Mouse (Mus musculus) heart, embryonic 10.5 days (tissue): ENCODE results near the gene Acap1. TPM values are rescaled to one million over a fixed set of nuclear protein-coding genes. Genes with fewer than 3 reads are reported as not detected.

Source experiments
- DNase-seq: peaks from one replicate; pipeline ENCODE4 v3.0.0-alpha.2; 2017; ENCODE audit warnings: low spot score
- H3K27ac ChIP-seq: fragments of 300-500 bp; sonication (generic); 2 replicates; pipeline ENCODE4 v1.5.1; 2016; ENCODE audit warnings: mild to moderate bottlenecking
- H3K27me3 ChIP-seq: fragments of 300-500 bp; sonication (generic); 2 replicates; pipeline ENCODE4 v1.6.1; 2016; ENCODE audit warnings: mild to moderate bottlenecking; ENCODE audit not compliant: poor library complexity, insufficient read depth, severe bottlenecking
- H3K36me3 ChIP-seq: fragments of 300-500 bp; sonication (generic); 2 replicates; pipeline ENCODE4 v1.6.1; 2016; ENCODE audit warnings: mild to moderate bottlenecking, moderate library complexity
- H3K4me1 ChIP-seq: fragments of 300-500 bp; sonication (generic); 2 replicates; pipeline ENCODE4 v1.6.1; 2016; ENCODE audit warnings: mild to moderate bottlenecking
- H3K4me3 ChIP-seq: fragments of 300-500 bp; sonication (generic); 2 replicates; pipeline ENCODE4 v1.5.1; 2016; ENCODE audit warnings: mild to moderate bottlenecking, moderate library complexity
- H3K9me3 ChIP-seq: fragments of 300-500 bp; sonication (generic); 2 replicates; pipeline ENCODE4 v1.6.1; 2016; ENCODE audit warnings: mild to moderate bottlenecking, moderate library complexity
- whole genome bisulfite sequencing: fragments of 180-500 bp; shearing (Covaris S2); methylation state at CpG from one replicate; pipeline ENCODE4 v1.1.7; 2016; 5-methylcytosine and 5-hydroxymethylcytosine counted together
- polyA plus RNA-seq: library from polyadenylated mRNA; unstranded; fragments of >200 nt; fragmentation: Nextera tagmentation; extraction: Ambion mirVana; gene quantifications from 2 replicates; pipeline ENCODE4 v1.2.1, GENCODE M21; 2016

The Acap1 gene
- polyA plus RNA-seq, 1 experiment from 2014 or later: 10.6 TPM

DNA sequence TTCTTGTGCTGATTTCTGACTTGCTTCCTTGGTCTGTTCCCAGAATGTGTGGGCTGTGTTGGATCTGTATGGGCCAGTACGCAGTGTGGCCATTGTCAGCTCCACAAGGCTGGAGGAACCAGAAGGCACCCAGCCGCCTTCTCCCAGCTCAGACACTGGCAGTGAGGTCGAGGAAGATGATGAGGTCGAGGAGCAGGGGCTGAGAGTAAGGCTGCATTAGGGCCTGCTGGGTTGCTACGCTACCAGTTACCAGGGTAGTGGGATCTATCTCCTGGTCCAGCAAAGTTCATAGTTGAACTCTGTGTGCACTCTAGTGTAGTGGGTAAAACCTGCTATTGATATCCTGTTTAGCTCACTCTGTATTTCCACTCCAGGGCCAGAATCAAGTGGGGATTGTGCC lies 13.8 kb upstream of the Acap1 start:
- Histone ChIP-seq H3K27me3 (no peaks in the 10 kb centered on the region), H3K36me3 (peaks cover 93% of the 10 kb centered on the region), H3K9me3 (no peaks in the 10 kb centered on the region), H3K4me1 (peaks cover 10% of the 10 kb centered on the region), H3K27ac (no peak overlapping the region), H3K4me3 (no peak overlapping the region)
- WGBS: 82% methylated on average over 5 of the region's 5 CpGs
- no peak for DNase-seq

DNA sequence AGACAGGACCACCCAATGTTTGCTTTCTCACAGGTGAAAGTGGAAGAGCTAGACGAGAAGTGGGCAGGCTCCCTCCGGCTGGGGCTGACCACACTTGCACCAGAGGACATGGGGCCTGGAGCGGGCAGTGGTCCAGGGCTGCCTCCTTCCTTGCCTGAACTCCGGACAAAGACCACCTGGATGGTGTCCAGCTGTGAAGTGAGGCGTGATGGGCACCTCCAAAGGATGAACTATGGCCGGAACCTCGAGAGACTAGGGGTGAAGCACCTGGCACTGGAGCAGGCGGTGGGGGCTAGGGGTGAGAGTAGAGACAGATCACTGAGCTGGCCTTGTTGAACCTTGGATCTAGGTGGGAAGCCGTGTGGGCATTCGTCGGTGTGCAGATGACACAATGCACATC lies 13.3 kb upstream of the Acap1 start:
- 90% methylated on average over 11 of the region's 11 CpGs for WGBS
- DNase-seq: no peak
- Histone ChIP-seq H3K27me3 (no peaks in the 10 kb centered on the region), H3K27ac (no peak overlapping the region), H3K9me3 (no peaks in the 10 kb centered on the region), H3K36me3 (peaks cover 98% of the 10 kb centered on the region), H3K4me3 (no peak overlapping the region), H3K4me1 (peaks cover 8% of the 10 kb centered on the region)

GRCm38 (mm10) chr11:69904311-69904710 lies 9.0 kb upstream of the Acap1 start:
- no peak for DNase-seq
- 94% methylated on average over 9 of the region's 9 CpGs for WGBS
- Histone ChIP-seq H3K4me3 (no peak overlapping the region), H3K27me3 (no peaks in the 10 kb centered on the region), H3K27ac (no peak overlapping the region), H3K9me3 (no peaks in the 10 kb centered on the region), H3K4me1 (peaks cover 28% of the 10 kb centered on the region), H3K36me3 (peaks cover 61% of the 10 kb centered on the region)

GRCm38 (mm10) chr11:69902972-69903371 lies 7.6 kb upstream of the Acap1 start:
- no peak for DNase-seq
- WGBS: 91% methylated on average over 13 of the region's 13 CpGs
- Histone ChIP-seq H3K9me3 (no peaks in the 10 kb centered on the region), H3K36me3 (peaks cover 48% of the 10 kb centered on the region), H3K27me3 (no peaks in the 10 kb centered on the region), H3K4me3 (peak overlapping the region; percentile 96), H3K27ac (0 out of 2 replicates have a peak overlapping the region, but pooled peaks have one; percentile 8), H3K4me1 (peaks cover 42% of the 10 kb centered on the region)

DNA sequence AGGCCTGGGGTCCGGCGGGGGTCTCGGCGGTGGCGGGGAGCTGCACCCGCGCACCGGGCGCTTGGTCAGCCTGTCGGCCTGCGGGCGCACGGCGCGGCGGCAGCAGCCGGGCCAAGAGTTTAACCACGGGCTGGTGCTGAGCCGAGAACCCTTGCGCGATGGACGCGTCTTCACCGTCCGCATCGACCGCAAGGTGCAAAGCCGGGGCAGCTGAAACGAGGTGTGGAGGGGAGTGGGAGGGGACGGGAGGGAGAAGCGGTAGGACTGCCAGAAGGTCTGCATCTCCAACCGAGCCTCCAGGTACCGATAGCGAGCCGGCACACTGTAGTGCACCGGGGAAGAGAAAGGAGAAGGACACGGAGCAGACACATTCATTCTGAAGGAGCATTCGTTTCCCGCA lies 6.7 kb upstream of the Acap1 start:
- Histone ChIP-seq H3K27ac (peak overlapping the region; percentile 99), H3K4me3 (peak overlapping the region; percentile 96), H3K9me3 (no peaks in the 10 kb centered on the region), H3K36me3 (peaks cover 38% of the 10 kb centered on the region), H3K4me1 (peaks cover 48% of the 10 kb centered on the region), H3K27me3 (no peaks in the 10 kb centered on the region)
- DNase-seq: no peak
- WGBS: 1% methylated on average over 39 of the region's 39 CpGs

GRCm38 (mm10) chr11:69901406-69901846 lies 6.1 kb upstream of the Acap1 start:
- Histone ChIP-seq H3K9me3 (no peaks in the 10 kb centered on the region), H3K36me3 (peaks cover 33% of the 10 kb centered on the region), H3K4me3 (peak overlapping the region; percentile 96), H3K27me3 (no peaks in the 10 kb centered on the region), H3K4me1 (peaks cover 48% of the 10 kb centered on the region), H3K27ac (peak overlapping the region; percentile 99)
- DNase-seq: peak; percentile 99
- under 1% methylated on average over 42 of the region's 42 CpGs for WGBS

DNA sequence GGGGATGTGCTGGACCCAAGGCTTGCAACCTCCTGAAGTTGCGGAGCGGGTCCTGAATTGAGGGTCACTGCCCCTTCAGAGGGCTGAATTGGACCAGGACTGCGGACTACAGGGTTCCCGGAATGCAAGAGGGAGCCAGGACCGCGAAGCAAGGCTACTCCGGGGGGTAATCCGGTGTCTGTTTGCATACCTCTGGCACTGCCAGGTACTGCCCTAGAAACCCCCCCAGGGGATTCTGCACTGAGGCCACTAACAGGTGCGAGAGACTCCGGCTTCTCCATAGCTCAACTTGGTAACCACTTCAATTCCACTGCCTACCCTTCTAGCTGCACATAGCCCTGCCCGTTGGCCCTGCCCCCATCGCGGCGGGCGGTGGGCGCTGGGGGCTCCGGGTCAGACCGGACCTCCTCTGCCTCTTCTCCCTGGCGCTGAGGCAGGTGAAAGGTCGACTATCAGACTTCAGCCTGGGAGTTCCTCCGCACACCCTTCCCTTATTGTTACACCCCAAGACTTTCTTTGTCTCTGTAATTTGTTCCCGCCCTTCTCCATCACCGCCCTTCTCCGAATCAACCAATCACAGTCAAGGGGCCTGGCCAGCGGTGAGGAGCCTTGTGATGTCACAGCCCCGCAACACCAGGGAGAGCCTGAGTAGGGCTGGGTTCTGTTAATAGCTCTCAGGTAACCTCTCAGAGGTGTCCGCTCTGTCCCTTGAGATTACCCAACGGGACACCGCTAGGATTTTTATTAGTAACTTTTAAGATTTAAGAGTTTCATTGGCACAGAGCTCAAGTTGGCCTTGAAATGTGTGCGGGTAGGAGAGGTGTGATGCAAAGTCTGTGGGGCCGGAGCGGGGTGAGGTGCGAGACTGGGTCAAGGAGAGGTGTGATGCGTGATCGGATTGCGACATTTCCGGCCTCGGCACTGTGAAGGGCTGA lies 5.4 kb upstream of the Acap1 start, which contains the start of the genes 2810408A11Rik and Neurl4:
Gene 2810408A11Rik, minus strand, starts transcription at position 517 of the 935 bp plus-strand sequence.
Gene Neurl4, plus strand, starts transcription at position 602 of the 935 bp plus-strand sequence.
- Histone ChIP-seq H3K36me3 (peaks cover 26% of the 10 kb centered on the region), H3K4me1 (peaks cover 48% of the 10 kb centered on the region), H3K27me3 (no peaks in the 10 kb centered on the region), H3K4me3 (peak within 1 kb of the TSS; percentile 96), H3K27ac (peak within 1 kb of the TSS; percentile 99), H3K9me3 (no peaks in the 10 kb centered on the region)
- WGBS: under 1% methylated on average over 38 of the region's 38 CpGs
- peak; percentile 97 for DNase-seq

DNA sequence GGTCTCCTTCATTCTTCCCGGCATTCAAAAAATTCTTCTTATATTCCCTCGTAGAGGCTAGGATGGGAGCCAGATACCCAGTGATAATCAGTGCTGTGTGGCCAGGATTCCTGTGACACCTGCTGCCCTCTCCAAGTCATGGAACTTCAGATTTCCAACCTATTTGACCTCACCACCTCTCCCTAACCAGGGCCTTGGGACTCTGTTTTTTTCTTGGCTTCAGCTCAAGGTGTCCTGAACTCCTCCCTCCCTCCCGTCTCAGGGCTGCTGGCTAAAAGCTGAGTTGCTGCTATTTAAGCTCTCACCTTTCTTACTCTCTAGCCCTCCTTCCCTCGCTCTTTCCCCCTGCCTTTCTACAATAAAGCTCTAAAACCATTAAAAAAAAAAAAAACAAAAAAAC lies 4.5 kb upstream of the Acap1 start:
- H3K4me1 ChIP-seq: peaks cover 51% of the 10 kb centered on the region
- peak overlapping the region; percentile 96 for H3K4me3 ChIP-seq
- no peaks in the 10 kb centered on the region for H3K27me3 ChIP-seq
- WGBS: 23% methylated on average over 4 of the region's 4 CpGs
- peaks cover 17% of the 10 kb centered on the region for H3K36me3 ChIP-seq
- no peaks in the 10 kb centered on the region for H3K9me3 ChIP-seq
- DNase-seq: no peak
- H3K27ac ChIP-seq: peak overlapping the region; percentile 99

- Histone ChIP-seq H3K27ac (no peak overlapping the region), H3K4me1 (peaks cover 43% of the 10 kb centered on the region), H3K9me3 (no peaks in the 10 kb centered on the region), H3K27me3 (no peaks in the 10 kb centered on the region), H3K36me3 (no peaks in the 10 kb centered on the region), H3K4me3 (no peak overlapping the region)
- 74% methylated on average over 5 of the region's 5 CpGs for WGBS
- DNase-seq: no peak
Observed at GRCm38 (mm10) chr11:69894671-69895070, 668 bp downstream of the Acap1 start.

DNA sequence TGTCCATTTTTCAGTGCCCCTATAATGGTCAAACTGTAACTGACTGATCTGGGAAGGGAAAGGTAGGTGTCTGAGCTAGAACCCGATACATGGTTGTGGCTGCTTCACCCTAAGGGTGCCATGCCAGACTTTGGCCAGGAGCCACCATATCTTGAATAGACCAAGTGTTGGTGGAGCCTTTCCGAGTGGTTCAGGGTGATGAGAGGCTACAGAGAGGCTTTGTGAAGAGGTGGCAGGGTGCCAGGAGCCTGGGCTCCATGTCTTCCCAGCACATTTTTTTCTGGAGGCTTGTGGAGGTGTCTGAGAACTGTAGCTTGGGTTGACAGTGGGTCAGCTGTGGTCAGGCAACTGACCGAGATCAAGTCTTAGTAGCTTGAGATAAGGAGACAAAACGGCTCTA lies 3.9 kb downstream of the Acap1 start:
- DNase-seq: no peak
- Histone ChIP-seq H3K9me3 (no peaks in the 10 kb centered on the region), H3K4me3 (no peak overlapping the region), H3K36me3 (0 out of 2 replicates have a peak, but pooled peaks cover 2% of the 10 kb centered on the region), H3K4me1 (peaks cover 37% of the 10 kb centered on the region; the same call in 1 of the 2 replicates), H3K27me3 (no peaks in the 10 kb centered on the region), H3K27ac (peak overlapping the region; percentile 78; the same call in 1 of the 2 replicates)
- WGBS: 44% methylated on average over 4 of the region's 4 CpGs

DNA sequence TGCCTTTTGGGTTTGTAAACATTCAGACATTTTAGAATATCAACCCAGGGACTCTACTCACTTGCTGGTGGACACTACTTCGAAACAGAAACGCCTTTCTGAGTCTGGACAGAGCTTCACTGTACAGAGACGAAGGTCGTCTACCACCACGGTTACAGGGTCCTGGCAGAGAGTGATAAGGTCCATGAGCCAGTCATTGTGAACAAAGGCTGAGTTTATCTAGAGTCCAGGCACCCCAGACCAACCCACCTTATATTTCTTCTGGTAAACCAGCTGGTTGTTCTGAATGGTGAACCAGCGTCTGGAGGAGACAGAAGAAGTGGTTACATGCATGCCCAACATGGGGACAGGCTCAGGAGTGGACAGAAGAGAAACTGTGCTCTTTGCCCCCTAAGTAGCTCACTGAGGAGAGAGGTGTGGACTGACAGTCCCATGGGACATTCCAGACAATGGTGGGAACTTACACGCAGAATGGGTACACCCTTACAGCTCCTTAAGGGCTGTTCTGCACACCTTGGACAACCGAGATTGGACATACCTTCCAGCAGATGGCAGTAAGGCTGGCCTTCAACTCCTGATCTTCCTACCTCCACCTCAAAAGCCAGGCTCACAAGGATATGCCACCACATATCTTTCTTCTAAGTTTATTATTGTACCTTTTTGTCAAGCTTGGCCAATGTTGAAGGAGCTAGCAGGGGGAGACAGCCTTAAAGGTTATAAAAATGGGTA lies 8.3 kb downstream of the Acap1 start:
- H3K4me1 ChIP-seq: peaks cover 54% of the 10 kb centered on the region
- no peak overlapping the region for H3K4me3 ChIP-seq

GRCm38 (mm10) chr11:69884663-69885062 lies 10.7 kb downstream of the Acap1 start:
- Histone ChIP-seq H3K27ac (peak overlapping the region; percentile 74), H3K4me3 (peak overlapping the region; percentile 8; the same call in 1 of the 2 replicates), H3K27me3 (peaks cover 1% of the 10 kb centered on the region; the same call in 1 of the 2 replicates), H3K9me3 (no peaks in the 10 kb centered on the region), H3K36me3 (0 out of 2 replicates have a peak, but pooled peaks cover 2% of the 10 kb centered on the region), H3K4me1 (peaks cover 61% of the 10 kb centered on the region)
- 81% methylated on average over 8 of the region's 8 CpGs for WGBS
- no peak for DNase-seq

More for the DNA sequence above, 8.3 kb downstream of the Acap1 start:
- H3K27me3 ChIP-seq: no peaks in the 10 kb centered on the region
- H3K9me3 ChIP-seq: no peaks in the 10 kb centered on the region
- peak; percentile 87 for DNase-seq
- H3K27ac ChIP-seq: peak overlapping the region; percentile 65; the same call in 1 of the 2 replicates
- 52% methylated on average over 8 of the region's 8 CpGs for WGBS
- H3K36me3 ChIP-seq: 0 out of 2 replicates have a peak, but pooled peaks cover 2% of the 10 kb centered on the region
